Mouse (Mus musculus) small intestine, adult 2 months (tissue): ENCODE data around the gene Dock9.

ENCODE experiments used
- CTCF ChIP-seq: fragments of 200-500 bp; IDR thresholded peaks from 2 replicates; pipeline ENCODE4 v1.5.1; 2012; ENCODE audit warnings: low read depth, mild to moderate bottlenecking, control low read depth, inconsistent platforms, low read length, moderate library complexity, mixed read lengths; ENCODE audit not compliant: insufficient replicate concordance, insufficient read length; ENCODE audit errors: extremely low read depth
- POLR2A ChIP-seq: fragments of 200-500 bp; IDR thresholded peaks from 2 replicates; pipeline ENCODE4 v1.6.1; 2012; ENCODE audit warnings: low read depth, mild to moderate bottlenecking, control low read depth, inconsistent platforms, low read length, moderate library complexity

- TF ChIP-seq CTCF (no peak), POLR2A (no peak)
These were observed 270.4 kb downstream of the Dock9 start for GRCm38 (mm10) chr14:121527201-121527600.
